Mouse (Mus musculus) heart, adult 2 months (tissue): ENCODE results near the gene Cd200r2.

Experiments
- CTCF ChIP-seq: fragments of 200-600 bp; IDR thresholded peaks from 2 replicates; pipeline ENCODE4 v1.8.1; 2022; ENCODE audit warnings: antibody characterized with exemption, mild to moderate bottlenecking, moderate library complexity
- POLR2A ChIP-seq: fragments of 200-500 bp; IDR thresholded peaks from 2 replicates; pipeline ENCODE4 v1.6.1; 2011; ENCODE audit warnings: mild to moderate bottlenecking, low read depth, low read length, control low read depth; ENCODE audit not compliant: insufficient read depth

- TF ChIP-seq POLR2A: no peak
- no peak for TF ChIP-seq CTCF
Measured at GRCm38 (mm10) chr16:44943468-44943867, 76.6 kb downstream of the Cd200r2 start, which contains the start of gene Cd200r3.
